Mouse (Mus musculus) heart, postnatal 0 days (tissue): ENCODE measurements at regions not wholly inside any gene's neighbourhood (a gene's known extent, or its start where the extent isn't known, plus 50 kb on each side); places are given as distances from the start of the nearest gene placed in this dataset.

ENCODE experiments used
- ATAC-seq: fragments of 200-750 bp; cut with Nextera tagmentation; 2 replicates; pipeline ENCODE4 v1.8.0; 2017; ENCODE audit warnings: low read depth, moderate number of reproducible peaks, moderate library complexity; ENCODE audit not compliant: insufficient read depth
- DNase-seq: peaks from one replicate; pipeline ENCODE4 v3.0.0-alpha.2; 2016; ENCODE audit warnings: low spot score
- H3K27ac ChIP-seq: fragments of 300-500 bp; sonication (generic); 2 replicates; pipeline ENCODE4 v1.5.1; 2014; ENCODE audit warnings: low read depth, mild to moderate bottlenecking
- H3K27me3 ChIP-seq: fragments of 300-500 bp; sonication (generic); 2 replicates; pipeline ENCODE4 v1.6.1; 2014; ENCODE audit warnings: low read length, mixed read lengths; ENCODE audit not compliant: control insufficient read depth, insufficient read depth
- H3K36me3 ChIP-seq: fragments of 300-500 bp; sonication (generic); replicated peaks from 2 replicates; pipeline ENCODE4 v1.6.1; 2014; ENCODE audit warnings: low read length, mixed read lengths; ENCODE audit not compliant: control insufficient read depth, insufficient read depth
- H3K4me1 ChIP-seq: fragments of 300-500 bp; sonication (generic); 2 replicates; pipeline ENCODE4 v1.6.1; 2014; ENCODE audit warnings: antibody characterized with exemption; ENCODE audit not compliant: control insufficient read depth, insufficient read depth
- H3K4me2 ChIP-seq: fragments of 300-500 bp; sonication (generic); 2 replicates; pipeline ENCODE4 v1.6.1; 2014; ENCODE audit warnings: low read depth, mild to moderate bottlenecking, low read length, moderate library complexity
- H3K4me3 ChIP-seq: fragments of 300-500 bp; sonication (generic); 2 replicates; pipeline ENCODE4 v1.5.1; 2014; ENCODE audit warnings: low read depth, low read length
- H3K9ac ChIP-seq: fragments of 300-500 bp; sonication (generic); replicated peaks from 2 replicates; pipeline ENCODE4 v1.6.1; 2014; ENCODE audit warnings: low read depth, low read length, mixed read lengths
- H3K9me3 ChIP-seq: fragments of 300-500 bp; sonication (generic); replicated peaks from 2 replicates; pipeline ENCODE4 v1.6.1; 2016; ENCODE audit warnings: low read length; ENCODE audit not compliant: control insufficient read depth
- CTCF ChIP-seq: IDR thresholded peaks from 2 replicates; pipeline ENCODE4 v1.5.1; 2016; ENCODE audit warnings: antibody characterized with exemption, control low read depth, low read depth
- EP300 ChIP-seq: IDR thresholded peaks from 2 replicates; pipeline ENCODE4 v1.6.1; 2016; ENCODE audit warnings: antibody characterized with exemption, low read depth
- WGBS: fragments of 180-500 bp; shearing (Covaris S2); extraction: QIAGEN DNeasy Blood & Tissue Kit; methylation state at CpG from one replicate; pipeline ENCODE4 v1.1.7; 2014; 5-methylcytosine and 5-hydroxymethylcytosine counted together

DNA sequence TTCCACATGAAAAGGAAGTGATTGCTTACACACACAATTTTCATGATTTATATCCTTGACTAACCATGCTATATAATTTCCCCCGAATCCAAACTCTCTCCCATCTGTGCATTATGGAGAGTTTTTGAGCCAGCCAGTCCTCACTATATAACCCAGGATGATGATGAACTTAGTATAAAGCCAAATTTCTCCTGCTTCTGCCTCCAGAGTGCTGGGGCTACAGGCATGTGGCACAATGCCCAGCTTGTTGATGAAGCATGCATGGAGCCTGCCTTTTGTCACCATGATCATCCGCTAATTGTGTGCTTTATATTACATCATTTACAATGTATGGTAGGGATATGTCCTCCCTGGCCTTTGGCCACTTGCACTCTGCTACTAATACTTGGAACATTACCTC, 187.4 kb upstream of the Wdfy3 start:
- 64% methylated on average over 2 of the region's 2 CpGs for WGBS
- TF ChIP-seq EP300: no peak
- no peak for TF ChIP-seq CTCF
- no peaks in the 10 kb centered on the region for H3K27me3 ChIP-seq

DNA sequence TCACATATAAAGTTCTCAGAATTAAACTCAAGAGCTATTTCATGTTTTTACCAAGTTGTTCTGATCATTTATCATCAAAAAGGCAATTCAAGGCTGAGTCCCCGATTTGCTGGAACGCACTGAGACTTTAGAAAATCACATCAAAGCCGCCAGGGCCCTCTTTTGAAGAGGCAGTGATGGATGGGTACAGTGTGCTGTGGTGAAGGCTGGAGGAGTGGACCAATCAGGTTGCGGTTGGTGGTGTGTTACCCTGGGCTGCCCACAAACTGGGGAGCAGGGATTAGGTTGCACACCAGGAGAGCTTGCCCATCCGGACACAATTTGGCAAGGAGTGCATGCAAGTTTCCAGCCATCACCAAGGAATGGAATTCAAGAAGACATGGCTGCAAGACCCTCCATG, 191.9 kb upstream of the Wdfy3 start:
- WGBS: 69% methylated on average over 5 of the region's 5 CpGs
- ATAC-seq: no peak

More for the DNA sequence above, 187.4 kb upstream of the Wdfy3 start:
- Histone ChIP-seq H3K4me1 (no peaks in the 10 kb centered on the region), H3K4me2 (no peak overlapping the region), H3K27ac (no peak overlapping the region), H3K4me3 (no peak overlapping the region), H3K36me3 (no peaks in the 10 kb centered on the region), H3K9ac (no peak overlapping the region), H3K9me3 (no peaks in the 10 kb centered on the region)
- DNase-seq (no peak), ATAC-seq (no peak)

DNA sequence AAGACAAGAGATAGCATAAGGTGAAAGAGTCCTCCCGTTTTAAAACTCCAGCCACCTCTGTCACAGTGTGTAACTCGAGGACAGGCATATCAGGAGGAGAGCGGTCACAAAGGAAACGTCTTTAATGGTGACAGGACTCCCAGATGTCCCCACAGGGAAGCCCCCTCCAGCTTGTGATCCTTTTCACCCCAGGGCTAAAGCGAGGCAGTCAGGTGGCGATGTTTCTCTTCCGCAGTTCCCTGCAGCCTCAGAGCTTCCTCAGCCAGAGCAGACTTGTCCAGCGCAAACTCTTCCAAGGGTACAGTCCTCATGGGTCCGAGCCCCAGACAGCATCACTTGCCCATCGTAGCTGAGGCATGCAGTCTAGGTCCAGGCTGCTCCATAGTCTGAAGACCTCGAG, 196.7 kb upstream of the Wdfy3 start:
- H3K27ac ChIP-seq: no peak overlapping the region
- DNase-seq: no peak
- H3K36me3 ChIP-seq: no peaks in the 10 kb centered on the region
- no peak overlapping the region for H3K4me2 ChIP-seq
- 47% methylated on average over 11 of the region's 11 CpGs for WGBS
- no peak overlapping the region for H3K9ac ChIP-seq
- no peak overlapping the region for H3K4me3 ChIP-seq
- H3K4me1 ChIP-seq: no peaks in the 10 kb centered on the region
- H3K9me3 ChIP-seq: no peaks in the 10 kb centered on the region
- no peak for TF ChIP-seq EP300
- no peak for TF ChIP-seq CTCF
- no peak for ATAC-seq
- no peaks in the 10 kb centered on the region for H3K27me3 ChIP-seq

More for the DNA sequence above, 191.9 kb upstream of the Wdfy3 start:
- H3K4me1 ChIP-seq: no peaks in the 10 kb centered on the region
- no peak for DNase-seq
- no peak overlapping the region for H3K9ac ChIP-seq
- H3K9me3 ChIP-seq: no peaks in the 10 kb centered on the region
- no peak overlapping the region for H3K27ac ChIP-seq
- no peaks in the 10 kb centered on the region for H3K27me3 ChIP-seq
- no peaks in the 10 kb centered on the region for H3K36me3 ChIP-seq
- TF ChIP-seq CTCF: no peak
- no peak for TF ChIP-seq EP300
- no peak overlapping the region for H3K4me2 ChIP-seq
- H3K4me3 ChIP-seq: no peak overlapping the region

DNA sequence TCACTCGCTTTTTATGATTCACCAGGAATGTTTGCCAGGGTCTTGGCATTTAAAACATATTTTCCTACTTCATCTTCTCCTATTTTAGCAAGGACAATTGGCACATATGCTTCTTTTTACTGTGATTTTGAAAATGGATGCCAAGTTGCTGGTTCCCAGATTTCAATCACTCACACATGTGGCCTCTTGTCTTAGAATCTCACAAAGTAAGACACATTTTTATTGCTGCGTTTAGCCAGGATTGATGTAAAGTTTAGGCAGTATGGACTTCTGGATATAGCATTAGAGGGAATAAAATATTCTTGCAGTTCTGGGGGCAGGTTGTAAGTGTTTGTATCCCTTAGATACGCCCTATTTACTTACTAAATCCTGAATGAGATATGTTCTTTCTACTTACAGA, 197.4 kb upstream of the Wdfy3 start:
- WGBS: 67% methylated on average over 3 of the region's 3 CpGs
- no peak for TF ChIP-seq EP300
- TF ChIP-seq CTCF: no peak

DNA sequence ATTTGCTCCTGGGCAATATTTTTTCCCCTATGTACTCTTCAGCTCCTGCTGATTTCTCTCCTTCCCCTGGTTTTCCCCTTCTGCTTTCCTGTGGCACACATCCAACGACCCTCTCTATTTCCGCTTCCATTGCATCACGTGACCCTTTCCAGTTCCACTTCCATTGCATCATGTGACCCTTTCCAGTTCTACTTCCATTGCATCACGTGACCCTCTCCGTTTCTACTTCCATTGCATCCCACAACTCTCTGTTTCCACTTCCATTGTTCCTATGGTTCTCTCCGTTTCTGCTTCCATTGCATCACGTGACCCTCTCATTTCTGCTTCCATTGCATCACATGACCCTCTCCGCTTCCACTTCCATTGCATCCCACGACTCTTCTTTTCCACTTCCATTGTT, 199.5 kb upstream of the Wdfy3 start:
- no peaks in the 10 kb centered on the region for H3K27me3 ChIP-seq
- 77% methylated on average over 9 of the region's 9 CpGs for WGBS
- no peak for TF ChIP-seq CTCF
- no peak for TF ChIP-seq EP300

More for the DNA sequence above, 197.4 kb upstream of the Wdfy3 start:
- Histone ChIP-seq H3K4me1 (no peaks in the 10 kb centered on the region), H3K4me3 (no peak overlapping the region), H3K4me2 (no peak overlapping the region), H3K36me3 (no peaks in the 10 kb centered on the region), H3K9me3 (no peaks in the 10 kb centered on the region), H3K27ac (no peak overlapping the region), H3K27me3 (no peaks in the 10 kb centered on the region), H3K9ac (no peak overlapping the region)
- ATAC-seq (no peak), DNase-seq (no peak)

DNA sequence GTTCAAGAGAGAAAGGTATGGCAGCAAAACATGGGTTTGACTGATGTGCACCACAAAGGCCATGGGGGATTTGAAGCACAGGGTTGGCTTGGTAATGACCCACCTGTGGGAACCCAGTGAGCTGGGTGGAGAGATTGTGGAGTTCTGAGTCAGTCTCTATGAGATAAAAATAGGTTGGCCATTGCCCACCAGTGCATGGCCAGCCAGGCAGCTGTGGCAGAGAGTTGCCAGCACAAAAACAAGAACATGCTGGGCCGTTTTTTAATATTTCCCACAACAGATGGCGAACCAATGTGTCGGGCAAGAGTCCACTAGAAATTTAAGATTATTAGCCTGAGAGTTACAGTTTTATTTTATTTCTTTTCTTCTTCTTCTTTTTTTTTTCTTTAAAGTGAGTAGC, 205.6 kb upstream of the Arhgap24 start:
- Histone ChIP-seq H3K4me2 (no peak overlapping the region), H3K27me3 (no peaks in the 10 kb centered on the region), H3K9me3 (no peaks in the 10 kb centered on the region), H3K4me3 (no peak overlapping the region), H3K27ac (no peak overlapping the region), H3K9ac (no peak overlapping the region), H3K4me1 (no peaks in the 10 kb centered on the region), H3K36me3 (no peaks in the 10 kb centered on the region)
- DNase-seq (no peak), ATAC-seq (no peak)
- WGBS: 87% methylated on average over 3 of the region's 3 CpGs
- no peak for TF ChIP-seq EP300
- TF ChIP-seq CTCF: no peak

More for the DNA sequence above, 199.5 kb upstream of the Wdfy3 start:
- no peaks in the 10 kb centered on the region for H3K36me3 ChIP-seq
- H3K4me2 ChIP-seq: no peak overlapping the region
- no peak overlapping the region for H3K9ac ChIP-seq
- no peaks in the 10 kb centered on the region for H3K9me3 ChIP-seq
- DNase-seq (no peak), ATAC-seq (no peak)
- no peak overlapping the region for H3K4me3 ChIP-seq
- no peak overlapping the region for H3K27ac ChIP-seq
- H3K4me1 ChIP-seq: no peaks in the 10 kb centered on the region
